Mouse (Mus musculus) CD4-positive, CD25-positive, alpha-beta regulatory T cell, adult 2 months (primary cell): ENCODE results near the gene Ska2.

ENCODE experiments used
- DNase-seq: peaks from one replicate; pipeline ENCODE4 v3.0.0-alpha.2; 2012; ENCODE audit warnings: low read depth, low spot score

Ska2 gene

GRCm38 (mm10) chr11:87108755-87109518 is at the start of gene Ska2:
Ska2 (plus strand) TSS chr11:87109234.
- peak; percentile 98 for DNase-seq

DNA sequence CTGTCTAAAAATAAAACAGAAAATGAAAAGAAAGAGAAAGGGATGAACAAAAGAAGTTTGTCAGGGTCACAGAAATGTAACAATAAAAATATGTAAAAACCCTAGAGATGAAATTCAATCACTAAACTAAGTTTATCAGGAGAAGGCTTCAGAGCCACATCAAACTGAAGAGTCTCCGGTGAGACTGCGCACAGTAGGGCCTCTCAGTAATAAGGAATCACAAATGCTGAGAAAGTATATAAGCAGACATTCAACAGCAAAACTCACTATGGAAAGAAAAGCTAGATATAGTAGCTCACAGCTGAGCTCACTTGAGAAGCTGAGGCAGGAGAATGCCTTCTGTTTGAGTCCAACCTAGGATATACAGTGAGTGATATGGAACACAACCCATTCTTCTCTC is 48.6 kb upstream of the Ska2 start:
- DNase-seq = no peak

- DNase-seq = no peak
Observed at GRCm38 (mm10) chr11:87062087-87062486, 46.9 kb upstream of the Ska2 start.

DNA sequence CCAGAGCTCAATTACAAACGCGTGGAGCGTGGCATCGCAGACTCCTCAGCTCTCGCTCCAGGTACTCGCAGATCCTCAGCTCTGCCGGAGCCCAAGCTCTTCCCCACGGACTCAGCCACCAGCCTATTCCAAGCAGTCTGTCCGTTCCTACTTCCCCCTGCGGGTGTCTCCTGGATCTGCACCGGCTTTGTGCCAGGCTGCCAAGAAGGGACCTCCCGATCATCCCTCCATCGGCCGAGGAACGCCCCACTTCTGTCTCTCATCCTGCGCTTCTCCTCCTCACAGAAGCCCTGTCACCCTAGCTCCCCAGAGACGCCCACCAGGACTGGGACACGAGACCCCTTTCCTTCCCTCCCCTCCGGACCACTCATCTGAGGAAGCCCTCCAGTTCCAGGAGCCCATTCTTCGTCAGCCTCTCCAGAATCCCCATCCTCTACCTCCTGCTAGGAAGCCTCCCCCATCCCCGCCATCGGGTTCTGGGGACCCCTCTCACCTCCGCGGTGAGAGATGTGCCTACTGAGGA is 35.6 kb upstream of the Ska2 start:
- peak; percentile 54 for DNase-seq

DNA sequence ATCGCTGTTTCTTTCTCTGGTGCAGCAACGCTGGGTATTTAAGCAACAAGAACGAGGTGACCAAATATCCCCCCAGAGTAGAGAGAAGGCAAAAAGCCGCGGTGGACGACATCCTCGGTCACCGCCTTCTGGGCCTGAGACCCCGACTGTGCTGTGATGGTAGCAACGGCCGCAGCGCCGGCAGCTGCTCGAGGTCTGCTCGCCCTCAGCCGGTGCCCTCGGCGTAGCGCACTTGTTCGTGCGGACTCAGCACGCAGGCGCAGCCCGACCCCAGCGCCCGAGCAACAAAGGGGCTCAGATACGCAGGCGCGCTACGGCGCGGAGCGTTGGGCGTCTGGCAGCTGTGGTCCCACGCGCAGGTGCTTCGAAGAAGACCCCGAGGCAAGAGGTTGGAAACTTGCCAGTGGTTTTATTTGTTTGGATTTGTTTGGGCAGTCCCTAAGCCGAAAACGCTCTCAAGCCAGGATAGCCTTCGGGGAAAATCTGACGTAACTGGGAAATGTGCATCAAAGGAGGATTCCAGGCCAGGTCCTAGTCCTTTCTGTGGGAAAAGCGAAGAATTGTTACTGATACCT is 35.1 kb upstream of the Ska2 start, which contains the start of gene Gdpd1:
TSS of gene Gdpd1 (minus strand) at position 197 of the 575 bp plus-strand sequence.
- DNase-seq = peak; percentile 90

GRCm38 (mm10) chr11:87083712-87084111 is 25.3 kb upstream of the Ska2 start:
- DNase-seq = no peak

- no peak for DNase-seq
Observed at GRCm38 (mm10) chr11:87085461-87085860, 23.6 kb upstream of the Ska2 start.

GRCm38 (mm10) chr11:87086290-87086984 is 22.6 kb upstream of the Ska2 start, which contains the start of gene Smg8:
Smg8 (minus strand) TSS chr11:87086774.
- DNase-seq = peak; percentile 87

DNA sequence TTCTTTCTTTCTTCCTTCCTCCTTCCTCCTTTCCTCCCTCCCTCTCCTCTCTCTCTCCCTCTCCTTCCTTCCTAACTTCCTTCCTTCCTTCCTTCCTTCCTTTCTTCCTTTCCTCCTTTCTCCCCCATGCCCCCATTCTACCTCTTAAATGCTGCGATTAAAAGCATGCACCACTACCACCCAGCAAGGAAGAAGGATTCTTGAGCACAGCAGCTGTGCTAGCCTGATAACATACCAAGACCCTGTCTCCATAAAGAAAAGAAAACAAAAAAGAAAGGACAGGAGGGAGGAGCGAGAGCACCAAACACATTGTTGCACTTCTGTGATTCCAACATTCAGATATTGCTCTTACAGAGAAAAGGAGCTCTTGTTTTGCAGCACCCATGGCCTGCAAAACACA is 21.9 kb upstream of the Ska2 start:
- no peak for DNase-seq

- DNase-seq = no peak
Observed at GRCm38 (mm10) chr11:87108409-87108754, 652 bp upstream of the Ska2 start, which contains the start of gene Prr11. Prr11 (minus strand) TSS chr11:87108708.

GRCm38 (mm10) chr11:87109519-87110171 is 611 bp downstream of the Ska2 start:
- no peak for DNase-seq

- DNase-seq = no peak
Observed at GRCm38 (mm10) chr11:87110172-87110909, 1.3 kb downstream of the Ska2 start.

DNA sequence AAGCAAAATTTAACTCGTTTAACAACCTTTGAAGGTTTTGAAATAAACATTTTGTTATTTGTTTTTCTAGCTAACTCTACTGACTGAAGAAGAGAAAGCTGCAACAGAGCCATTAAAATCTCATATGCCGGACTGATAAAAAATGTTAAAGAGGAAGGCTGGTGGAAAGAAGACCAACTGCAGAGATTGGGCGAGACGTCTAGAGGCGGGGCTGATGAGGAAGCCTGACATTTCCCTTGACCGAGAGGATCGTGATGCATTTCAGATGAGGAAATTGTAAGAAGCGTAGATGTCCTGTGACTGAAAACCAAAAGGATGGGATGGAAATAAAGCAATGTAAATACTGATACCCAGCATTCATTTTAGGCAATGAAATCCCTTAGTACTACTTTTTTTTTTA is 12.8 kb downstream of the Ska2 start:
- no peak for DNase-seq

DNA sequence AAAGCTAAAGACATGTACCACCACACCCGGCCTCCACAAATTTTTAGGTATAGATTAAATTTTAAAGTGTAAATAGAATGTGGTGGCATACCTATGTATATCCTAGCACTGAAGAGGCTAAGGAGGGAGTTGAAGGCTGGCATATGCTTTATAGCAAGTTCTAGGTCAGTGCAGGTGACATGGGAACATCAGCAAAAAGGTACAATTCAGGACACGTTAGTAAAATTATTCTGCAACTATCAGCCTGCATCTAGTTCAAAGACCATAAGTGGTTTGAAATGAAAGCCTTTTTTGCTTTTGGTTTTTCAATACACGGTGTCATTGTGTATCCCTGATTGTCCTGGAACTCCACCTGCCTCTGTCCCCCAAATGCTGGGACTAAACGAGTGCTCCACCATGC is 16.5 kb downstream of the Ska2 start:
- DNase-seq = no peak

GRCm38 (mm10) chr11:87126281-87126823 is 17.3 kb downstream of the Ska2 start:
- peak; percentile 13 for DNase-seq

- peak; percentile 95 for DNase-seq
Observed at GRCm38 (mm10) chr11:87126824-87127816, 18.1 kb downstream of the Ska2 start, which contains the start of gene Trim37. Trim37 (plus strand) TSS chr11:87127077.

- no peak for DNase-seq
Observed at GRCm38 (mm10) chr11:87136233-87136632, 27.2 kb downstream of the Ska2 start.

- no peak for DNase-seq
Observed at GRCm38 (mm10) chr11:87158012-87158411, 49.0 kb downstream of the Ska2 start.

GRCm38 (mm10) chr11:87162687-87163086 is 53.7 kb downstream of the Ska2 start:
- no peak for DNase-seq
